Mouse (Mus musculus) thymus, postnatal 36 days (tissue): ENCODE measurements around the gene Ptprn2.
"Not testable (repeated sequence)": the region's sequence is repeated elsewhere in the genome, so short reads cannot be mapped to it uniquely, and the experiment has no call there.

Experiments
- DNase-seq, 2 experiments: peaks; one replicate each; pipeline ENCODE4 v3.0.0; 2022; ENCODE audit warnings: mixed read lengths in 2 of 2

Ptprn2 gene

DNA sequence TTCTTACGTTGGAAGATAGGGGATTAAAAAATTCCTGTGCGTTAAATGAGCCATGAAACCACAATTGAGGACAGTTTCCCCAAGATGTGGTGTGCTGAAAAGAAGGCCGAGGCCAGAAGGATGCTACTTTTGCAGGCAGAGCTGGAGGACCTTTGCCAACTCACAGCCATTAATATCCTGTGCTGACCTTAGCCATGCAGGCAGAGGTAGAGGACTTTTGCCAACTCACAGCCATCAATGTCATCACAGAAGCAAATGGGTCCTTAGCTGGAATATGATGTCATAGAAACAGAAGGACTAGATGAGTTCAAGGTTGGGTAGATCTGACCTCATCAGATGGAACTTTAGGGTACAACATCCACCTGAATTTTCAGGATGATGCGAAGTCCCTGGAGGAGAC lies 43.3 kb downstream of the Ptprn2 start:
- DNase-seq: no peak

DNA sequence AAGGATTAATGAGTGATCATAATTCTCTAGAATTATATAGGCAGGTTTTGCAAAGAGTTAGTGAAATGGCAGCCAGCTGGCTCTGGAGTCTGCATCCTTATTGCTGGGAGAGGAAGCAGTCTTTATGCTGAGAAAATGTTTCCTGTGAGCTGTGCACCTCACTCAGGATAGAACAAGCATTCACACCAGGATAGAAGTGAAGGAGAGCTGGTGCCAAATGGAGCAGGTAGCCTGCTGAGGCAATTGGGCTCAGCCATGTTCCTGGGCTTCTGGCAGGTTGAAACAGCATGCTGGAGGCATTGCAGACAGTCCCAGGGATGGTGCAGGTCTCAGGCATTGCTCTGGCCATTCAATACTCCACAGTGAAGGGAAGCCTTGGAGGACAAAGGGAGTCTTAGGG lies 47.8 kb downstream of the Ptprn2 start:
- no peak for DNase-seq

GRCm38 (mm10) chr12:116539305-116539704 lies 53.8 kb downstream of the Ptprn2 start:
- no peak for DNase-seq

- no peak for DNase-seq
Observed at GRCm38 (mm10) chr12:116540608-116541007, 55.1 kb downstream of the Ptprn2 start.

DNA sequence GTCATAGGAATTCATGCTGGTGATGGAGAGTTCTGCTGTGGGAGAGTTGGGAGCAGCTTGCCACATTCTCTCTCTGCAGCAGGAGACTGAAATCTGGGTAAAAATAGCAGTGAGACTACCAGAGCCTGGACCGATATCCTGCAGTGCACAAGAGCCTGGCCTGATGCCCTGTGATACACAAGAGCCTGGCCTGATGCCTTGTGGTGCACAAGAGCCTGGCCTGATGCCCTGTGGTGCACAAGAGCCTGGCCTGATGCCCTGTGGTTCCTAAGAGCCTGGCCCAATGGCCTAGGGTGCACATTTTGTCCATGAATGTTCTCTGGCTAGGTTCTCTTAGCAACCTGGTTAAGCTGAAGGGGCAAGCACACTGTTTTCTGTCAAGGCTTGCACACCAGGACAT lies 64.5 kb downstream of the Ptprn2 start:
- DNase-seq: no peak

GRCm38 (mm10) chr12:116551516-116551915 lies 66.0 kb downstream of the Ptprn2 start:
- no peak for DNase-seq

DNA sequence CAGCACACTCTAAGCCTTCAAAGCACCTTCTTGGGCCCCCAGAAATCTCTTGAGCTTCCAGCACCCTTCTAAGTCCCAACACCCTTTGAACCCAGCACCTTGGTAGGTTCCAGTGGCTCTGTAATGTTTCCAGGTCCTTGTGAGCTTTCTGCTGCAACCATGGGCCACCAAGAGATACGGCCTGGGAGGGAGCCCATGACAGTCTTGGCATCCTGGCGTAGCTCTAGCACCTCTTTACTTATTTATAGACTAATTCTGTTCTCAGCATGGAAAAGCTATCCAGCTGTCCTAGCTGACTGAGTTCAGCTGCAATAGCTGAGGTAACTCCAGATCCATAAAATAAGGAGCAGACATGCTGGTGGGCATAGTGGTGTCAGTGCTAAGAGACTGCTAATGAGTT lies 66.8 kb downstream of the Ptprn2 start:
- DNase-seq: no peak

DNA sequence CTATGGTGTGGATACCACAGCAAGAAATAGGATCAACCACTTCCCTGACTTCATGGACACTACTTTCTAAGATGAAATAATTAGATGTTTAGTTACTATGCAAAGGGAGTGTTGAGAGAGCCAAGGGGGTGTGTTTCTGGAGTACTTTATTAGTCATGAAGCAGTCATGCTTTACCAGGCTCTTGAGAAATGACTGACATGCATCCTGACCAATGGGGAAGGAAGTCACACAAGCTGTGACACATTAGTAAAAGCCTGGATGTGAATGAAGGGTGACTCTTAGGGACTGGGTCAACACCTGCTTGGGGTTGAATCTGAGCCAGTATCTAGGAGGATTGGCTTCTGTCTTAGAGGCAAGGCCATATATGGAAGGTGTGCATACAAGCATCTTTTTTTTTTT lies 67.8 kb downstream of the Ptprn2 start:
- no peak for DNase-seq

- no peak for DNase-seq
Observed at GRCm38 (mm10) chr12:116555964-116556363, 70.4 kb downstream of the Ptprn2 start.

GRCm38 (mm10) chr12:116564441-116564840 lies 78.9 kb downstream of the Ptprn2 start:
- DNase-seq: no peak

DNA sequence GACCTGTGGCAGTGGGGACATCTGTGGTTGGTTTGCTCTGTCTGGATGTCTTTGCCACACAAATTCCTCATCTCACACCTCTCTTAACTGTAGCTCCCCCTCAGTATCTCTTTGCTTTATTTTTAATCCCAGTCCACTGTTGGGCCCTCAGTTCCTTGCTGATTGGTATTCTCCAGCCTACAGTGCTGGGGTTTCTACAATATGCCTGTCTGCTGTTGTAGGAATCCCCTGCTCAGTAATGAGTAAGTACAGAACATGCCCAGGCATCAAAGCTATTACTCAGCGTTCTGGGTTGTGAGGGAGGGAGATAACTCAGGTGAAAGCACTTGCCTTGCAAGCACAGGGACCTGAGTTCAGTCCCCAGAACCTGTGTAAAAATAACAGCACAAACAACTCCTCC lies 81.2 kb downstream of the Ptprn2 start:
- no peak for DNase-seq

- DNase-seq: no peak
Observed at GRCm38 (mm10) chr12:116567170-116567569, 81.7 kb downstream of the Ptprn2 start.

DNA sequence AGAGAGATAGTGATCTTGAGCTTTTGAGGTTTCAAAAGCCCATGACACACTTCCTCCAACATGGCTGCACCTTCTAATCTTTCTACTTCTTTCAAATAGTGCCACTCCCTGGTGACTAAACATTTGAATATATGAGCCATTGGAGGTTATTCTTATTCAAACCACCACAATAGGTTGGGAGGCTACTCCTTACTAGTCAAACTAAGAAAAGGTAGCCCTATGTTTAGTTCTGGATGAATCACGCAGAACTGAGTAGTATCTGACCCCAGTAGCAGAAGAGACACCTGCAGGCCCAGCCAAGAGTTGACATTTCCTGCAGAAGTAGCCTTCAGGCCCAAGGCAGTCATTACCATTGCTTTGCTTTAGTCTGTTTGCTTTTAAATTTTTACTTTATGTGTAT lies 84.0 kb downstream of the Ptprn2 start:
- no peak for DNase-seq

- DNase-seq: no peak
Observed at GRCm38 (mm10) chr12:116574102-116574501, 88.6 kb downstream of the Ptprn2 start.

GRCm38 (mm10) chr12:116574720-116575119 lies 89.2 kb downstream of the Ptprn2 start:
- DNase-seq: no peak

DNA sequence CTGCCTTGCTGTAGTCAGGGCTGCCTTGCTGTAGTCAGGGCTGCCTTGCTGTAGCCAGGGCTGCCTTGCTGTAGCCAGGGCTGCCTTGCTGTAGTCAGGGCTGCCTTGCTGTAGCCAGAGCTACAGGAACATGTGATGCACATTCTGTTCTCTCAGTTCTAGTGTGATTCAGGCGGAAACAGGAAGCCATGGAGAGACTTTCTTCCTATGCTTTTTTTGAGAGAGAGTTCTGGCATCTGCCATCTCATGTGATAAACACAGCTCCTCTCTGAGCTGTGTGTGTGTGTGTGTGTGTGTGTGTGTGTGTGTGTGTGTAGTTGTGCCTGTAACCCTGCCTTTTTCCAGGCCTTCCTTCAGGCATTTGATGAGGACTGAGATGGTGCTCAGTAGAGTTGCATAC lies 92.4 kb downstream of the Ptprn2 start:
- DNase-seq: not testable (repeated sequence)

GRCm38 (mm10) chr12:116580827-116581544 lies 95.5 kb downstream of the Ptprn2 start:
- no peak for DNase-seq

GRCm38 (mm10) chr12:116581864-116582263 lies 96.3 kb downstream of the Ptprn2 start:
- no peak for DNase-seq

- no peak for DNase-seq
Observed at GRCm38 (mm10) chr12:116582829-116583228, 97.3 kb downstream of the Ptprn2 start.

DNA sequence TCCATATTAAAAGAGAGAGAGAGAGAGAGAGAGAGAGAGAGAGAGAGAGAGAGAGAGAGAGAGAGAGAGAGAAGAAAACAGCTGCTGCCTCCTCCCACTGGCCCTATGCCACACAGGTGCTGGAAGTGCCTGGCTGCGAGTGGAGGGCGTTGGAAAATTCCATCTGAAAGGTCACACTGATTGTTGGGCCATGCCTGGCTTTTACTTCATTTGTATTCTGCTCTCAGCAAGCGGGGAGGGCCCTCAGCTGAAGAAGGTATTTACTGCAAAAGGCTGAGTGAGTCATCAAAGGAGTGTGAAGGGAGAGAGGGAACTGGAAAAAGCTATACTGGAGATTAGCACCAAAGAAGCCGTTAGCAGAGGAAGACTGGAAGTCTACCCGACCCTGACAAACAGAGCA lies 99.5 kb downstream of the Ptprn2 start:
- no peak for DNase-seq

- no peak for DNase-seq
Observed at GRCm38 (mm10) chr12:116586167-116586566, 100.6 kb downstream of the Ptprn2 start.

DNA sequence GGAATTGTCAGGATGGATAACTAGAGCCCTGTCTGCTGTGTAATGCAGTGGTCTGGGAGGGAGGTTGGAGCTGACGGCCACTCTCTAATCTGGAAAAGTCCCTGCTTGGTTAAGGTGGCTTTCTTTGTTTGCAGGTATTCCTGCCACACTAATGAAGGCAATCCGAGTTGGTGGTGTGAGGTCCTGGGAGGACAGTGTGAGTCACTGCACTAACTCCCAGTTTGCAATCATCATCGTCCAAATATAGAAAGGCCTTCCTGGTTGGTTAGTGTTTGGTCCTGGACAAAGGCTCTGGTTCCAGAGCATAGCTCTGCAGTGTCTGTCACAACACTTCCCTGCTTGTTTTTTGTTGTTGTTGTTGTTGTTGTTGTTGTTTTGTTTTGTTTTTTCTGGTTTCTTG lies 102.0 kb downstream of the Ptprn2 start:
- DNase-seq: no peak

GRCm38 (mm10) chr12:116590076-116590475 lies 104.6 kb downstream of the Ptprn2 start:
- DNase-seq: no peak

DNA sequence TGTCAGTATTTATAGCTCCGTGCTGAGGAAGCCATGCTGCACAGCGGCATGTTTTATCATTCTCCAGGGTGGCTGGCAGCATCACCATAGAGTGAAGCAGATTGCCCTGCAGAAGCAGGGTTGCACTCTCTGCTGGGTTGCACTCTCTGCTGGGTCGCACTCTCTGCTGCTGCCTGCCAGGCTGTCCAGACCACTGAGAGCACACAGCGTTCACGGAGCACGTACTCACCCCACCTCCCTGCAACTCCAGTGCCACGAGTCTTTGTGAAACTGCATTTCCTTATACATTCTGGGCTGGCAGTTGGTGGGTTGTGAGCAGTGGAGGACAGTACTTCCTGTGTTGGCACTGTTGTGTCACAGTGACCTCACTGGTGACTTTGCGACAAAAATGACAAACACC lies 108.9 kb downstream of the Ptprn2 start:
- DNase-seq: no peak

DNA sequence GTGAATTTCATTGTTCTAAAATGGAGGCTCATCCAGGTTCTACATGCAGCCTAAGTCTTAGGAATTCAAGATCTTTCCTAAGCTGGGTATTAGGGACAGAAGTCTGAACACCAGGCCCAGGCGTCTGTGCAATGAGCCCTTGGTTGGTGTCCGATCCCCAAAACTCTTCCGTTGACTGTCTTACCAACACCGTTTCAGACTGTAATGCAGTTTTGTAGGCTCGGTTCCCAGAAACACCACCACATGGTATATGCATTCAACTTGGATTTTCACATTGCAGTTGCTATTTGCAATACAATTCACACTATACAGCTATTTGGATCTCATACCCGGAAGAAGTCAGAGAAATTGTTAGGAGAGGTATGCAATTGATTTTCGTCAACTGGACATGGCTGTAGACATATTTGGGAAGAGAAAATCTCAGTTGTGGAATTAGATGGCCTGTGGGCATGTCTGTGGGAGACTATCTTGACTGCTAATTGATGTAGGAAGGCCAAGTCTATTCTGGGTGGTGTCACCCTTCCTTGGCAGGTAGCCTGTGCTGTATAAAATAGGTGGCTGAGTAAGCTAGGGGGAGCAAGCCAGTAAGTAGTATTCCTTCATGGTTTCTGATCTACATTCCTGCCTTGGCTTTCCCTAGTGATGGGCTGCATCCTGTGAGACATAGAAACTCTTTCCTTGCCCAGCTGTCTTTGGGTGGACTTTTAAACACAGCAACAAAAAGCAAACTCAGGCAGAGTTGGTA lies 109.5 kb downstream of the Ptprn2 start:
- DNase-seq: no peak
